Mouse (Mus musculus) CH12F3 (cell line): ENCODE results near the gene Prkag1.

Experiments
- in situ Hi-C: fragments of 300-500 bp; cut with MboI; formaldehyde crosslinking; loops from 2 replicates; pipeline ENCODE4 v1.14.3; 2020; ENCODE audit warnings: low sequenced_read_pairs

Gene Prkag1

DNA sequence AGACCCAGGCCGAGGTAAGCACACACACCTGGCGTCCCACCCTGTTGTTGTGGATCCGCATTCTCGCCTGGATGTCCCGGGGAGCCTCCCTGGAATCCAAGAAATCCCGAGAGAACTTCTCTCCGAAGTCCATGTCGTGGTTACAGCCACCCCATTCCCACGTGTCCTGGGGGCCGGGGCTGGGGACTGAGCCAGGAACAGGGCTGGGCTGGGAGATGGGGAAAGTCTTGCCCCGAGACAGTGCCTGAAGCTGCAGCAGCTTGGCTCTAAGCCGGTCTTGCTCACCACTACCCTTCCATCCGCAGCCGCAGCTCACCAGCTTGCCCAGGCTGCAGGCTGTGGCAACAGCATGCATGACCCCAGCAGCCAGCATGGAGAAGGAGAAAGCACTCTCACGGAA, 57.2 kb downstream of the Prkag1 start:
- in situ Hi-C loops: no loop called here

DNA sequence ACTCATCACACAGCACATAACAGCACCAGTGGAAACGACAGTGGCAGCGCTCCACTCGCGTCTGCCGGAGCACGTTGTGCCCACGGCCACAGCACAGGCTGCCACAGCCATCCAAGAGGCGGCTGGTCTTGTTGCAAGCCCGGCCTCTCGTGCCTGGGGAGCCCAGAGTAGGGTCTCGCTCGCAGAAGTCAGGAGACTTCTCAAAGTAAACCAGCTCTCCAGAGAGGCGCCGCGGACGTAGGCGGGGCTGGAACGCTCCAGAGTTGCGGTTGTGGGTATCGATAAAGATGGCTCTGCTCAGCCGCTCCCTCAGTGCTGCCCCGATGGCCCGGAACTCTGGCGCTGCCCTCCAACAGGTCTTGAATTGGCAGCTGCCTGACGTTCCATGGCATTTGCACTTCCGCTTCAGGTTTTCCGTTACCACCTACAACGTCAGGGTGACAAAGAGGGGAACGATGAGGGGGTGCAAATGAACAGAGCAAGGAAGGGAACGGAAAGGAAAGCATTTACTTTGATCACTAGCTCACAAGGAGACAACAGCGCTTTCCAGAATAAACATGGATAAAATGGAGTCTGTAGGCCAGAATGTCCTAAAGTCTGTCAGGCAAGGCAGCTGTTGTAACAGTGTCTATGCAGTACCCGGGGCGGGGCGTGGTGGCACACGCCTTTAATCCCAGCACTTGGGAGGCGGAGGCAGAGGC, 58.7 kb downstream of the Prkag1 start:
- in situ Hi-C loops: no loop called here

DNA sequence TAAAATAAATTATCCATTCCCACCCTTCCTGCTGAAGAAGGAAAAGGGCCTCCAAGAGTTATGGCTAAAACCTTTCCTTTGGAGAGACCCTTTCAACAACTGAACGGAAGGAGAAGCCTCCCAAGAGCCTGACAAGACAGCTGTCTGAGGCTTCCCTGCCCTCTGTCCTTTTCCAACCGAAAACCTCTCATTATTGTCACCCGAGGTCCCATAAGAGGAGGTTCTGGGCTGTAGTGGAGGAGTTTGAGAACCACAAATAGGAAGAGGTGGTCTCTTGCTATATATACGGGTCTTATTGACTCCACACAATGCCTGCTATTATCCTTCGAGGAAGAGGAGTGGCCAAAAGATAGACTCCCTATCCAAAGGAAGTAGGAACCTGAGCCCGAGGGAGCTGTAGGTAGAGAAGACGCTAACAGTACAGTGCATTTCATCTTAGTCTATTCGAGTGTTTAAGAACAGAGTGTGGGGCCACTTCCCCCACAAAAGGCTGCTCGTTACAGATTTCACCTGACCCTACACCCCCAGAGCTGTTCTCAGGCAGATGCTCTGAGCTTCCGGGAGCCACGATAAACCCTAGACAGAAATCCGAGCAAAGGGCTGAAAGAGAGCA, 59.4 kb downstream of the Prkag1 start:
- in situ Hi-C loops: no loop called here

DNA sequence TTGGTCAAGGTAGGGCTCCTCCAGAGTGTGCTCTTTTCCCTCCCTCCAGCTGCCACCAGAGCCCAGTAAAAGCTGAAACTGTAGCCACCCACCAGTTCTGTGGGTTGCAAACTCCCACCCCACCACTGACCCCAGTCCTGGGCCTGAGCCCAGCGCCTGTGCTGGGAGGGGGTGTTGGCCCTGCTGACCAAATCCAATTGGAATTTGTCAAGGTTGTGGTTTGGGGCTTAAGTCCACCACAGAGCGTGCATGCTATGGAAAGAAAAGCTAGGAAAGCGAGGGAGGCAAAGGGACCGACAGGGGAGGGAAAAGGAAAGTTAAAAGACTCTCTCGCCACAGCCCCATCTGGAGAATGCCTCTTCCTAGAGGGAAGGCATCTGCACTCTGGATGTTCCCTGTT, 63.1 kb downstream of the Prkag1 start:
- in situ Hi-C loops: no loop called here

DNA sequence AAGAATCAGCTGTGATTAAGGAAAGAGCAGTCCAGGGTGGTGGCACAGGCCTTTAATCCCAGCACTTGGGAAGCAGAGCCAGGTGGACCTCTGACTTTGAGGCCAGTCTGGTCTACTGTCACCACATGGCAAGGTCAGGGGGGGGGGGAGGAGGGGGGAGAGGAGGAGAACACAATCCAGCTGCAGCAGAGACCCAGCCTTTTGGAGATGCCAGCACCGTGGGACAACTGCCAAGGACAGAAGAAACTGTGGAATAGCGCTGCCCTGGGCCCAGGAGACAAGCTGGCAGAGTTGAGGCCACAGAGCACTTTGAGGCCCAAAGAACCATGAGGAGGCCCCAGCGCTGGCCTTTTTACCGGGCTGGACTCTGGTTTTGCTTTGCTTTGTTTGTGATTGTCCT, 65.4 kb downstream of the Prkag1 start:
- in situ Hi-C loops: no loop called here
